Mouse (Mus musculus) forebrain, embryonic 16.5 days (tissue): ENCODE measurements around the gene Ank2. TPM values are rescaled to one million over a fixed set of nuclear protein-coding genes. Genes with fewer than 3 reads are reported as not detected.

Experiments used
- ATAC-seq: fragments of 200-750 bp; cut with Nextera tagmentation; 2 replicates; pipeline ENCODE4 v1.8.0; 2017; ENCODE audit warnings: mild to moderate bottlenecking, moderate library complexity
- H3K27ac ChIP-seq: fragments of 300-500 bp; sonication (generic); 2 replicates; pipeline ENCODE4 v1.5.1; 2014; ENCODE audit warnings: low read length, control low read depth
- H3K27me3 ChIP-seq: fragments of 300-500 bp; sonication (generic); replicated peaks from 2 replicates; pipeline ENCODE4 v1.6.1; 2014; ENCODE audit warnings: low read length; ENCODE audit not compliant: control insufficient read depth, insufficient read depth
- H3K36me3 ChIP-seq: fragments of 300-500 bp; sonication (generic); 2 replicates; pipeline ENCODE4 v1.6.1; 2014; ENCODE audit not compliant: control insufficient read depth, insufficient read depth
- H3K4me1 ChIP-seq: fragments of 300-500 bp; sonication (generic); replicated peaks from 2 replicates; pipeline ENCODE4 v1.6.1; 2014; ENCODE audit warnings: low read length; ENCODE audit not compliant: control insufficient read depth, insufficient read depth
- H3K4me2 ChIP-seq: fragments of 300-500 bp; sonication (generic); 2 replicates; pipeline ENCODE4 v1.6.1; 2014; ENCODE audit warnings: mild to moderate bottlenecking, low read length, control low read depth
- H3K4me3 ChIP-seq: fragments of 300-500 bp; sonication (generic); replicated peaks from 2 replicates; pipeline ENCODE4 v1.5.1; 2014; ENCODE audit warnings: mild to moderate bottlenecking, low read length, control low read depth
- H3K9ac ChIP-seq: fragments of 300-500 bp; sonication (generic); replicated peaks from 2 replicates; pipeline ENCODE4 v1.6.1; 2014; ENCODE audit warnings: low read depth, low read length, control low read depth
- H3K9me3 ChIP-seq: fragments of 300-500 bp; sonication (generic); 2 replicates; pipeline ENCODE4 v1.6.1; 2016; ENCODE audit warnings: low read length; ENCODE audit not compliant: control insufficient read depth
- WGBS: fragments of 180-500 bp; shearing (Covaris S2); extraction: QIAGEN DNeasy Blood & Tissue Kit; methylation state at CpG from one replicate; pipeline ENCODE4 v1.1.7; 2014; 5-methylcytosine and 5-hydroxymethylcytosine counted together
- polyA plus RNA-seq: library from polyadenylated mRNA; unstranded; fragments of >200 nt; fragmentation: Nextera tagmentation; extraction: Ambion mirVana; gene quantifications from 2 replicates; pipeline ENCODE4 v1.2.1, GENCODE M21; 2015

The Ank2 gene
- polyA plus RNA-seq, 1 experiment from 2014 or later = 201 TPM

DNA sequence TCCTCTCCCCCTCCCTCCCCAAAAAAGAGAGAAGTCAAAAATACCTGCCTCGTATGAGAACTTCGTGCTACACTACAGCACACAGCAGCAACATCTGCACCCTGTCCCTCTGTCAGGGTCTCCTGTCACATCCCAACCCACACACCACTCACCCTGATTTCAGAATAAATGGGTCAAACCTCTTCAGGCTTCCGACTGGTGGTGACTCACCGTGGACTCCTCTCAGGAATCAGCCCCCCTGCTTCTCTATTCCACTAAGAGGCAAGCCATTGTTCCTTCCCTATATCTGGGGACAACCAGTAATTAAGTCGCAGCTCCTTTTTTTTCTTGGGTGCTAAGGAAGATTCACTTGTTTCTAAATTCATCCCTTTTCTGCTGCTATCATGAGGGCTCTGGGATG, 361.6 kb downstream of the Ank2 start:
- Histone ChIP-seq H3K36me3 (no peaks in the 10 kb centered on the region), H3K4me2 (no peak overlapping the region), H3K9ac (no peak overlapping the region), H3K9me3 (no peaks in the 10 kb centered on the region), H3K27ac (no peak overlapping the region), H3K4me3 (no peak overlapping the region), H3K27me3 (no peaks in the 10 kb centered on the region), H3K4me1 (peaks cover 3% of the 10 kb centered on the region; the same call in 1 of the 2 replicates)
- 51% methylated on average over 5 of the region's 5 CpGs for WGBS
- peak; percentile 32; the same call in 1 of the 2 replicates for ATAC-seq

DNA sequence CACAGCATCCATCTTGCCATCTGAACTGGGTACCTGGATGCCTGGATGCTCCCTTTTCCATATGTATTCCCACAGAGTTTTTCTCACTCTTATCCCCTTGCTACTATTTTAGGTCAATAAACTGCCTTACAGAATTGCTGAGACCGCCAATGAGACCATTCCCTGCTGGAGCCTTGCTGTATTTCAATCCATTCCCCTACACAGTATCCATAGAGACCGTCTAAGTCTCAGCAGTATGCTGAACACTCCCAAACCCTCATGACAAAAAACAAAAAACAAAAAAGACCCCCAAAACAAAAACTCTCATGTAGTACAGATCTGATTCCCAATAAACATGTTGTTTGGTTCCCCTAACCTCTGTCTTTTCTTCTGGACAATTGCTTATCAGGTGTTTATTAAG, 365.1 kb downstream of the Ank2 start:
- Histone ChIP-seq H3K36me3 (no peaks in the 10 kb centered on the region), H3K27ac (no peak overlapping the region; the same call in 1 of the 2 replicates), H3K4me1 (peaks cover 10% of the 10 kb centered on the region), H3K4me2 (no peak overlapping the region), H3K27me3 (no peaks in the 10 kb centered on the region), H3K4me3 (no peak overlapping the region), H3K9ac (no peak overlapping the region), H3K9me3 (no peaks in the 10 kb centered on the region)
- 52% methylated on average over 2 of the region's 2 CpGs for WGBS
- ATAC-seq = no peak

DNA sequence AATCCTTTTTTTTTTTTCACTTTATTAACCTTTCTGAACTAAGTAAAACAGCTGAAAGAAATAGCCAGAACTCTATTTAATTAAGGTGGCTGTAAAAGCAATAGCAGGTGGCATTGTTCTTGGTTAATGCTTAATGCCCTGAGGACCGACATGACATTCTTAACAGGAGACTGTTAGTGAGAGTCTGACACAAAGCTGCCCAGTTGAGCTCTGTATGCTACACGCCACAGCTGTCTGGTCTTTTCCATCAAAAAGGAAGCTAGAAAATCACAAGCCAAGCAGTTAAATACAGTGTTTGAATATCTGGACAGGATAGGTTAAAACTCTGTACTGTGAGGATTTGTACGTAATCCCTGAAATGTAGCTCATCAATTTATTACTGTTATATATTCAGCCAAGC, 368.1 kb downstream of the Ank2 start:
- Histone ChIP-seq H3K27me3 (no peaks in the 10 kb centered on the region), H3K4me1 (peaks cover 10% of the 10 kb centered on the region), H3K36me3 (no peaks in the 10 kb centered on the region), H3K27ac (no peak overlapping the region), H3K4me3 (no peak overlapping the region), H3K4me2 (no peak overlapping the region), H3K9ac (no peak overlapping the region), H3K9me3 (no peaks in the 10 kb centered on the region)
- no peak for ATAC-seq
- 16% methylated on average over 3 of the region's 3 CpGs for WGBS

DNA sequence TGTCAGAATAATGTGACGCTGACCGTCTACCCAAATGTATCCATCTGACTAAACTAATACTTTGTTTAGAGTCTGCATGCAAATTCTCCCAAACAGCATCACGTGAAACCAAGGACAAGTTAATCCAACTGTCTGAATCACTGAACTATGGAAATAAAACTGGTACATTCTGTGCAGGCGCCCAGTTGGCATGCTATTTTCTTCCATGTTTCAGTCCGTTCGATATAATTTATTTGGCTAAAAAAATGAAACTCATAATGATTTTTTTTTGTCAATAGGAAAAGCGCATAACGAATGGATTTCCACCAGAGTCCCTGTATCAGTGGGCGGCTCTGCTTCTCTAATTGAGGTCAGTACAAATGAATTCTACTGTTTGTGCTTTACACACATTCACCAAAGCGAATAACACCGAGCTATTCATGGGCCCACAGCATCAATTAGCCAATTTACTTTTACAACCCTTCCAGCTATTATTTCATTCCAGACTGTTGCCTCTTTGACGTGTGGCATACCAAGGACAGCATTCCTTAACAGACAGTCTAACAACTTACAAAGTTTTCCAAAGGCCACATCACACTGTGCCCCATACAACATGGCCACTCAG, 368.9 kb downstream of the Ank2 start:
- Histone ChIP-seq H3K4me2 (no peak overlapping the region), H3K27ac (no peak overlapping the region), H3K9ac (no peak overlapping the region), H3K4me3 (no peak overlapping the region), H3K9me3 (no peaks in the 10 kb centered on the region), H3K36me3 (no peaks in the 10 kb centered on the region), H3K4me1 (peaks cover 10% of the 10 kb centered on the region), H3K27me3 (no peaks in the 10 kb centered on the region)
- no peak for ATAC-seq
- 16% methylated on average over 12 of the region's 12 CpGs for WGBS

DNA sequence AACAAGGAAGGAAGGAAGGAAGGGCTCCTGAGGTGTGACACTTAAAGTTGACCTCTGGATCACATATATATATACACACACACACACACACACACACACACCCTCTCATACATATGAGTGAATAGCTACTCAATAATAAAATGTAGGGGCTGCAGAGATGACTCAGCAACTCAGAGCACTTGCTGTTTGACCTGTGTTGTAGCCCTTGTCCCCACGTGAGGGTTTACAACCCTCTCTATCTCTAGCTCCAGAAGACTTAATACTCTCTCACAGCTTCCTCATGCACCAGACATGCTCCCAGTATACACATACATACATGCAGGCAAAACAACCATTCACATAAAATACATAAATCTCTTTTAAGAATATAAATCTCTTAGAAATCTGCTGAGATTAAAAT, 369.4 kb downstream of the Ank2 start:
- Histone ChIP-seq H3K9me3 (no peaks in the 10 kb centered on the region), H3K4me3 (no peak overlapping the region), H3K4me1 (peaks cover 11% of the 10 kb centered on the region), H3K27ac (no peak overlapping the region), H3K9ac (no peak overlapping the region), H3K4me2 (no peak overlapping the region), H3K27me3 (no peaks in the 10 kb centered on the region), H3K36me3 (no peaks in the 10 kb centered on the region)
- ATAC-seq = no peak
- 43% methylated on average over 1 of the region's 1 CpGs for WGBS

DNA sequence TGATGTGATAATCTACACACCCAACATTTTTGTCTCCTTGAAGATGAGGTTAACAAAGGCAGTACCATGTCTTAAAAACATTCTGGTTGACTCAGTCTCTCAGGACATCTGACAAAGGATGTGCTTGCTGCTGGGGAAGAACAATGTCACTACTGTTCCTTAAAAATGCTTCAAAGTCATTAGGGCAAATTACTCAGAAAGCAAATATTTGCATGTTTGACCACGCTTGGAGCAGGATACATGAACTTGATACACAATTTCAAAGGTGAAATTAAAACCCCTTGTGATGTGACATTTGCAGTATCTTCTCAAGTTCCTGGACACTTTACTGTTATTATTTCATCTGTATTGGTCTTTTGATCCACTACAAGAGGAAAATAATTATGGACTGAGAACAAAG, 371.5 kb downstream of the Ank2 start:
- 59% methylated on average over 1 of the region's 1 CpGs for WGBS
- no peak for ATAC-seq

DNA sequence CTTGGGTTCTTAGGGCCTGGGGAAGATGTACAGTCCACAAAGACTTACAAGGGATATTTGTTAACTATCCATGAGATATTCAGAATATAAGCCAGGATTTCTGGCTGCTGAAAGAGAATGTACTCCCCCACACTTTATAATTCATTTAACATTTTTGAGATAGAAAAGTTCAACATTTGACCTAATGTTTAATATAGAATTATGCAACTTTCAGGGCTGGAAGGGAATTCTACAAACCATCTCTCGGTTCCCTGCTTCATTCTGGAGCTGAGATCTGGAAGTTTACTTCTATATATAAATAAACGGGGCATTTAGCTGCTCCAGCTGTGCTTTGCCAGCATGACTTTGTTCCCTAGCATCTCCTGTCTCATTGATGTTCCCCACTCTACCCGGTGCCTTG, 372.9 kb downstream of the Ank2 start:
- Histone ChIP-seq H3K36me3 (no peaks in the 10 kb centered on the region), H3K27ac (no peak overlapping the region), H3K4me3 (no peak overlapping the region), H3K4me2 (no peak overlapping the region), H3K27me3 (no peaks in the 10 kb centered on the region), H3K4me1 (peaks cover 16% of the 10 kb centered on the region), H3K9ac (no peak overlapping the region), H3K9me3 (no peaks in the 10 kb centered on the region)
- 68% methylated on average over 3 of the region's 3 CpGs for WGBS
- ATAC-seq = no peak

More for the DNA sequence above, 371.5 kb downstream of the Ank2 start:
- no peaks in the 10 kb centered on the region for H3K9me3 ChIP-seq
- H3K27me3 ChIP-seq = no peaks in the 10 kb centered on the region
- no peak overlapping the region for H3K9ac ChIP-seq
- no peaks in the 10 kb centered on the region for H3K36me3 ChIP-seq
- H3K4me1 ChIP-seq = peaks cover 17% of the 10 kb centered on the region
- no peak overlapping the region for H3K4me3 ChIP-seq
- no peak overlapping the region for H3K4me2 ChIP-seq
- H3K27ac ChIP-seq = no peak overlapping the region

DNA sequence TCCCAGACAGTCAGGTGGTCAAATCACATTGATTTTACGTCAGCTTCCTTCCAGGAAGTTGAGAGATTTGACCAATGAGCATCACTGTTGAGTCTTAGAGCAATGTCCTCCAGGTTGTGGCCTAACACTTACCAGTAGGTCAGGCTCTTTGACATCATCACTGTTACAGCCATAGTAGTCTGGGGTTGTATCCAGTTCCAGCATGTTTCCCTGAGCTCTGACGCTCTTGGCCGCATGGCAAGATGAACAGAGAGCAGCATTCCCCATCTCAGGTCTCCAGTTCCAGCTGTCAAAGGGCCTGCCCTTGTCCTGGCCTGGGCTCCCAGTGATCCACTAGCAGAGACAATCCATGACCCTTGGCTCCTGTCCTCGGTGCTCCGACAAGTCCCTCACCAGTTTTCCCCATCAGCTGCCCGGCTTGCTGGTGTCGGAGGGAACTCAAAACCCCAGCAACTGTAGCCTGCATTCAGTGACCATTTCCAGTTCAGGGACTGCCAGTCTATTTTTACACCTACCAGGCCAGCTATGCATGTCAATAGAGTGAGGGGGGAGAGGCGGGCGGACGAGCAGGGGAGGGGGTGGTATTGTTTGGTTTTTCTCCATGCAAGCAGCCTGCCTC, 374.7 kb downstream of the Ank2 start:
- H3K27me3 ChIP-seq = no peaks in the 10 kb centered on the region
- H3K9ac ChIP-seq = no peak overlapping the region
- H3K4me3 ChIP-seq = no peak overlapping the region
- no peak overlapping the region for H3K4me2 ChIP-seq
- H3K36me3 ChIP-seq = no peaks in the 10 kb centered on the region
- ATAC-seq = peak; percentile 29; the same call in 1 of the 2 replicates
- 43% methylated on average over 10 of the region's 10 CpGs for WGBS
- no peaks in the 10 kb centered on the region for H3K9me3 ChIP-seq
- peaks cover 10% of the 10 kb centered on the region for H3K4me1 ChIP-seq
- H3K27ac ChIP-seq = no peak overlapping the region

DNA sequence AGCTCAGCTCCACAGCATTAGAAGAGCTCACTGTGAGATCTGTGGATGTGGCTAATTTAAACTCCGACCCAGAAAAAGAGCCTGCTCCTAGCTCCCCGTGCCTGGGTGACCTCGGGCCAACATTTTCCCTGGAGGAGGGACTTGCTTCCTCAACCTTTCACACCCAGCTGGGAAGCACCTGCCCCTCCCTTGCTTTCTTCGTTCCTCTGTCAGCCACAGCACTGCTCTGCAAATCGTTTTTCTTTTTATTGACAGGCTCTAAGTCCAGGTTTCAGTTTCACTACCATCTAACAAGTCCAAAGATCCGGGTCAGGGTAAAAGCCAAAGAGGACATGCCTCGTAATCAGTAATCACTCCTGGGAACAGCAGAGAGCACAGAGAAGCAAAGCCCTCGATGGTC, 375.8 kb downstream of the Ank2 start:
- WGBS = 70% methylated on average over 8 of the region's 8 CpGs
- Histone ChIP-seq H3K27me3 (no peaks in the 10 kb centered on the region), H3K4me3 (no peak overlapping the region)

More for the DNA sequence above, 375.8 kb downstream of the Ank2 start:
- Histone ChIP-seq H3K36me3 (no peaks in the 10 kb centered on the region), H3K9ac (no peak overlapping the region), H3K9me3 (no peaks in the 10 kb centered on the region), H3K4me2 (no peak overlapping the region), H3K4me1 (peaks cover 10% of the 10 kb centered on the region), H3K27ac (no peak overlapping the region)
- no peak for ATAC-seq
